Mouse (Mus musculus) forebrain, embryonic 14.5 days (tissue): Measurements from ENCODE around the gene Reps2. TPM values are rescaled to one million over a fixed set of nuclear protein-coding genes. Genes with fewer than 3 reads are reported as not detected.
A peak's percentile ranks its signal among the peaks of the same experiment; 100 is the strongest.

Experiments
- ATAC-seq: fragments of 200-750 bp; cut with Nextera tagmentation; 2 replicates; pipeline ENCODE4 v1.8.0; 2017; ENCODE audit warnings: mild to moderate bottlenecking, moderate library complexity
- DNase-seq: peaks from one replicate; pipeline ENCODE4 v3.0.0-alpha.2; 2015; ENCODE audit warnings: low spot score
- H3K27ac ChIP-seq: fragments of 300-500 bp; sonication (generic); 2 replicates; pipeline ENCODE4 v1.5.1; 2014; ENCODE audit warnings: low read depth, mild to moderate bottlenecking, control low read depth, low read length, moderate library complexity
- H3K27me3 ChIP-seq: fragments of 300-500 bp; sonication (generic); replicated peaks from 2 replicates; pipeline ENCODE4 v1.6.1; 2014; ENCODE audit warnings: low read length, control low read depth, mixed read lengths; ENCODE audit not compliant: control insufficient read depth, insufficient read depth
- H3K36me3 ChIP-seq: fragments of 300-500 bp; sonication (generic); 2 replicates; pipeline ENCODE4 v1.6.1; 2014; ENCODE audit warnings: low read length, control low read depth; ENCODE audit not compliant: control insufficient read depth, insufficient read depth
- H3K4me1 ChIP-seq: fragments of 300-500 bp; sonication (generic); 2 replicates; pipeline ENCODE4 v1.6.1; 2014; ENCODE audit warnings: antibody characterized with exemption, low read length, control low read depth; ENCODE audit not compliant: control insufficient read depth, insufficient read depth
- H3K4me2 ChIP-seq: fragments of 300-500 bp; sonication (generic); 2 replicates; pipeline ENCODE4 v1.6.1; 2014; ENCODE audit warnings: mild to moderate bottlenecking, control low read depth, low read length
- H3K4me3 ChIP-seq: fragments of 300-500 bp; sonication (generic); 2 replicates; pipeline ENCODE4 v1.5.1; 2014; ENCODE audit warnings: low read depth, low read length, control low read depth
- H3K9ac ChIP-seq: fragments of 300-500 bp; sonication (generic); 2 replicates; pipeline ENCODE4 v1.6.1; 2014; ENCODE audit warnings: mild to moderate bottlenecking, low read length, control low read depth, moderate library complexity
- H3K9me3 ChIP-seq: fragments of 300-500 bp; sonication (generic); replicated peaks from 2 replicates; pipeline ENCODE4 v1.6.1; 2016; ENCODE audit warnings: low read length, control low read depth, mixed read lengths; ENCODE audit not compliant: control insufficient read depth
- WGBS: fragments of 180-500 bp; shearing (Covaris S2); extraction: QIAGEN DNeasy Blood & Tissue Kit; methylation state at CpG from one replicate; pipeline ENCODE4 v1.1.7; 2014; 5-methylcytosine and 5-hydroxymethylcytosine counted together
- polyA plus RNA-seq: library from polyadenylated mRNA; unstranded; fragments of >200 nt; fragmentation: Nextera tagmentation; extraction: Ambion mirVana; gene quantifications from 2 replicates; pipeline ENCODE4 v1.2.1, GENCODE M21; 2014

Gene Reps2
- polyA plus RNA-seq, 1 experiment from 2014 or later, result 2.2 TPM

DNA sequence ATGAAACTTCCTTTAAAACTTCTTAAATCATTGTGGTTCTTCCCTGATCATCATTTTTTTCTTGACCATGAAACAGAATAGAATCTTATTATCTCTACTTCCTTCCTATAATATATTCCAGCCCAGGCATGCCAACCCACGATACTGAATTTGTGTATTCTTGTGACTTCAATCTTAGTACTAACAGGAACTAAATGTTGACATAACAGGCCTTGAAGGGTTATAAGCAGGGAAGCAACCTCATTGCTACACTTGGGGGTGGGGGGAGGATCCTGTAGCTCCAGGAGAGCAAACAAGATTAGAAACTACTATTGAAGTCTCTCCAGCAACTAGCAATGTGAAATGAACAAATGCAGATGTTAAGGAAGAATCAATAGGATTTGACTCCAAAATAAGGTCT, 154.8 kb downstream of the Reps2 start:
- Histone ChIP-seq H3K4me2 (no peak overlapping the region), H3K27me3 (no peaks in the 10 kb centered on the region), H3K27ac (no peak overlapping the region), H3K36me3 (no peaks in the 10 kb centered on the region), H3K4me3 (no peak overlapping the region), H3K9me3 (no peaks in the 10 kb centered on the region), H3K9ac (no peak overlapping the region), H3K4me1 (no peaks in the 10 kb centered on the region)
- ATAC-seq (no peak), DNase-seq (no peak)
- WGBS, result 90% methylated on average over 1 of the region's 1 CpGs

GRCm38 (mm10) chrX:162487734-162488133, 155.7 kb downstream of the Reps2 start:
- DNase-seq (no peak), ATAC-seq (no peak)
- Histone ChIP-seq H3K9ac (no peak overlapping the region), H3K4me3 (no peak overlapping the region), H3K4me1 (no peaks in the 10 kb centered on the region), H3K36me3 (no peaks in the 10 kb centered on the region), H3K4me2 (no peak overlapping the region), H3K27me3 (no peaks in the 10 kb centered on the region), H3K27ac (no peak overlapping the region), H3K9me3 (no peaks in the 10 kb centered on the region)

GRCm38 (mm10) chrX:162470213-162470612, 173.2 kb downstream of the Reps2 start:
- Histone ChIP-seq H3K9me3 (no peaks in the 10 kb centered on the region), H3K4me2 (no peak overlapping the region), H3K9ac (no peak overlapping the region), H3K36me3 (no peaks in the 10 kb centered on the region), H3K4me3 (no peak overlapping the region), H3K27ac (no peak overlapping the region), H3K4me1 (no peaks in the 10 kb centered on the region), H3K27me3 (no peaks in the 10 kb centered on the region)
- no peak for DNase-seq
- ATAC-seq, result no peak
- 86% methylated on average over 3 of the region's 3 CpGs for WGBS

DNA sequence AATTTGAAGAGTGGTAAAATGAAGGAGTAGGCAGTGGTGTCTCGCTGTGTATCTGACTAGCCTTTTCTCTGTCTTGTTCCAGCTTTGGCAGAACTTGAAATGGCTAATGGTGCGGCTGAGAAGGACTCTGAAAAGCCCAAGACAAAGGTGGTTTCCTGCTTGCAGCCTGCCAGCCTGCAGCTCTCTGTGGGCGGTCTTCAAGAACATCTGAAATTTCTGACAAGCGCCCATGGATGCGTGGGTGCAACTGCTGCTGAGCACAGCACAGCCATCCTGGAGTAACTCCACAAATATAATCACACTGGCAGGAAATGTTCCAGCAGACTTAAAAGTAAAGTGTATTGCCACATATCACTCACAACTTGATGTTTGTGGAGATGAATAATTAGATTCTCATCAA, 181.3 kb downstream of the Reps2 start:
- Histone ChIP-seq H3K36me3 (no peaks in the 10 kb centered on the region), H3K4me1 (no peaks in the 10 kb centered on the region), H3K9ac (no peak overlapping the region), H3K9me3 (no peaks in the 10 kb centered on the region), H3K4me3 (no peak overlapping the region), H3K4me2 (no peak overlapping the region), H3K27me3 (0 out of 2 replicates have a peak, but pooled peaks cover 3% of the 10 kb centered on the region), H3K27ac (no peak overlapping the region)
- 43% methylated on average over 5 of the region's 5 CpGs for WGBS
- ATAC-seq (no peak), DNase-seq (peak; percentile 7)

- no peak overlapping the region for H3K27ac ChIP-seq
- DNase-seq, result no peak
- no peaks in the 10 kb centered on the region for H3K36me3 ChIP-seq
- no peak overlapping the region for H3K4me3 ChIP-seq
- no peaks in the 10 kb centered on the region for H3K4me1 ChIP-seq
- H3K4me2 ChIP-seq, result no peak overlapping the region
- 70% methylated on average over 1 of the region's 1 CpGs for WGBS
- ATAC-seq, result no peak
- no peak overlapping the region for H3K9ac ChIP-seq
- no peaks in the 10 kb centered on the region for H3K9me3 ChIP-seq
- H3K27me3 ChIP-seq, result no peaks in the 10 kb centered on the region
These were observed 187.0 kb downstream of the Reps2 start for GRCm38 (mm10) chrX:162456445-162456844.

DNA sequence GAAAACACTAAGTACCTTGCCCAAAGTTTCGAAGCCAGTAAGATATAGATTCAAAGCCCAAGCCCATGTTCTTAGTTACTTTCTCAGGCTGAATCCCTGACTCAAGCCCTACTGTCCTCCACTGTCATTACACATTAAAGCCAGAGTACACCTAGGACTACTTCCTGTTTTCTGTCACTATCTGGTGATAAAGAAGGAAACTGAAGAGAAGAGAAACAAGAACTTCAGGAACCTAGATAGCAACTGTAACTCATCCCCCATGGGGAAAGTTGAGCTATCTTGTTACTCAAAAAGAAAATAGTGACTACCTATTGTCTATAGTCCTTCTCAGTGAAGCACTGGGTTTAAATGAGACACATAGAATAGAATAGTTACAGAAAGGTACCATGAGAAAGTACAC, 188.1 kb downstream of the Reps2 start:
- no peaks in the 10 kb centered on the region for H3K27me3 ChIP-seq
- no peak overlapping the region for H3K27ac ChIP-seq
- H3K4me2 ChIP-seq, result no peak overlapping the region
- no peaks in the 10 kb centered on the region for H3K36me3 ChIP-seq
- no peak overlapping the region for H3K9ac ChIP-seq
- H3K4me1 ChIP-seq, result no peaks in the 10 kb centered on the region
- WGBS, result 88% methylated on average over 1 of the region's 1 CpGs
- no peak for ATAC-seq
- H3K4me3 ChIP-seq, result no peak overlapping the region
- no peaks in the 10 kb centered on the region for H3K9me3 ChIP-seq
- DNase-seq, result no peak

DNA sequence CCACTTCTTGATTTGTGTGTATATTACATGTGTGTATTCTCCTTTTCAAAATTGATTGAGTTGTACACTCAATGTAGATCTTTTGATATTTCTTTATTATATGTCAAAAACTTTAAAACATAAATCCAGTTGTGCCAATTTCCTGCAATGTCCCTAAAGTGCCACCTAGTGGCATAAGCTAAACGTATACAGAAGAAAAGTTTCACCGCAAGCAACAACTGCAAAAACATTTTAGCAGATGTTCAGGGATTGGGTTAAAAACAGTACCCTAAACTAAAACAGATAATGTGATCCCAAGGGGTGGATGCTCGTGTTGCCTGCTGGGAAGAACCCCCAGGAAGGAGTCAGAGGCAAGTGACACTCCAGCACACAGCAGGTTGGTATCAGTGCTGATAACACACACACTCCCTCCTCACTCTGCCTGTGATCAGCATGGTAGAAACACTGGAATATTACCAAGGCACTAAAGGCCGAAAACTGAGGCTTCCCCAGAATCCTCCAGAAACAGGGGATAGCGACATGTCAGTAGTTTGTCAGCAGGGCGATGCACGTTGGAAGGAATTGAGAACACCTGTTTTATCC, 189.5 kb downstream of the Reps2 start:
- Histone ChIP-seq H3K27ac (no peak overlapping the region), H3K4me3 (no peak overlapping the region), H3K27me3 (no peaks in the 10 kb centered on the region), H3K36me3 (no peaks in the 10 kb centered on the region), H3K9ac (no peak overlapping the region), H3K9me3 (no peaks in the 10 kb centered on the region), H3K4me1 (no peaks in the 10 kb centered on the region), H3K4me2 (no peak overlapping the region)
- WGBS, result 64% methylated on average over 7 of the region's 7 CpGs
- DNase-seq (peak; percentile 17), ATAC-seq (no peak)

- H3K4me2 ChIP-seq, result no peak overlapping the region
- ATAC-seq, result no peak
These were observed 190.8 kb downstream of the Reps2 start for GRCm38 (mm10) chrX:162452642-162453041.

DNA sequence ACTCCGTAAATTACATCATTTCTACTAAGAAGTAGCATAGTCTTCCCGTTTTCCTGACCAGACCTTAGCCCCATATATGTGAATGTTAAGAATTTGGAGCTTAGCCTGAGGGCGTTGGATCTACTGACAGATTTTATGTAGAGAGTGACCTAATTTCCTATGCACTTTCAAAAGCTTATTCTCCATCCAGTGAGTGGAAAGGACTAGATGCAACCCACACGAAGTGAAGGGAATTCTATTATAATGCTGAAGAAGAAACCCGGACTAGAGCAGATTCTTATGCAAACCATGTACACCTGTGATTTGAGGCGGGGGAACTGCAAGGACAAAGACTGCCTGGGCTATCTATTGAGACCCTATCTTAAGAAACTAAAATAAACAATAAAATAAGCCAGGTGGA, 195.5 kb downstream of the Reps2 start:
- no peak overlapping the region for H3K9ac ChIP-seq
- no peak overlapping the region for H3K4me3 ChIP-seq
- H3K4me2 ChIP-seq, result no peak overlapping the region
- no peaks in the 10 kb centered on the region for H3K4me1 ChIP-seq
- no peaks in the 10 kb centered on the region for H3K9me3 ChIP-seq
- no peak overlapping the region for H3K27ac ChIP-seq
- DNase-seq, result no peak
- H3K27me3 ChIP-seq, result no peaks in the 10 kb centered on the region
- WGBS, result 68% methylated on average over 6 of the region's 6 CpGs
- ATAC-seq, result no peak
- no peaks in the 10 kb centered on the region for H3K36me3 ChIP-seq

More at GRCm38 (mm10) chrX:162452642-162453041, 190.8 kb downstream of the Reps2 start:
- no peak overlapping the region for H3K4me3 ChIP-seq
- H3K27ac ChIP-seq, result no peak overlapping the region
- no peak overlapping the region for H3K9ac ChIP-seq
- H3K4me1 ChIP-seq, result no peaks in the 10 kb centered on the region
- no peaks in the 10 kb centered on the region for H3K9me3 ChIP-seq
- no peak for DNase-seq
- no peaks in the 10 kb centered on the region for H3K27me3 ChIP-seq
- no peaks in the 10 kb centered on the region for H3K36me3 ChIP-seq
